Mouse (Mus musculus): Measurements from ENCODE around the gene Ncoa5.

The Ncoa5 gene

DNA sequence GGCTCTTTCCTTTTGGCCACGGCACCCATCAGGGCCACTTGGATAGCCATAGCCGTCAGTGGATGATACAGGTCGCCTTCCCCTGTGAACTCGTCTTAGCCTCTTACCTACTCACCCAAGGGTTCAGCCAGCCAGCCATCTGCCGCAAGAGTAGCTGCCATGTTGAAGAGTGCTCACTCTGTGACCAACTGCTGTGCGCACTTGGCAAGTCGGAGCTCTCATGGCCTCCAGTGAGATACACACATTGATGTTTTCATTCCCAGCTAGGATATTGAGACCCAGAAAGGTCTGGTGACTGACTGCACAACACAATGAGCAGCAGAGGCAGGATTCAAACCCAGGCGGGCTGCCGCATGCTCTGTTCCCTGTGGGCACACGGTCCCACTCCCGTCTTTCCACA, 40.5 kb downstream of the Ncoa5 start:
- DNase-seq (ENCODE audit: low spot score): no peak

DNA sequence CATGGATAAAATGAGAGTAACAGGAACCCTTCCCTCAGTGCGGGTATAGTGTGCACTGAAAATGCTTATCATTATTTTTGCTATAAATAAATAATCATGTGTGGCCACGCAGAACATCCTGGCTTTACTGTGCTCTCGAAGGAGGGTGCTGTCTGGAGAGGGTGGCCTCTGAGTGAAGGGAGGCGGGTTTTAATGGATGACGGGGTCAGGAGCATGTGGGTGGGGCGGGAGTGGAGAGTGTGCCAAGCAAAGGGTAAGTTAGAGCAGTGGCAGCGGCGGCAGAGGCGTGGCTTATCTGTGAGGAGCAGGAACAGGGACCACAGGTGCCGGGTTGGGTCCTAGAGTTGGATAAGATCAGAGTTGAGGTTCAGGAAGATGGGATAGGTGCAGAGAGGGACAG, 42.9 kb downstream of the Ncoa5 start:
- no peak for DNase-seq (ENCODE audit: low spot score)

DNA sequence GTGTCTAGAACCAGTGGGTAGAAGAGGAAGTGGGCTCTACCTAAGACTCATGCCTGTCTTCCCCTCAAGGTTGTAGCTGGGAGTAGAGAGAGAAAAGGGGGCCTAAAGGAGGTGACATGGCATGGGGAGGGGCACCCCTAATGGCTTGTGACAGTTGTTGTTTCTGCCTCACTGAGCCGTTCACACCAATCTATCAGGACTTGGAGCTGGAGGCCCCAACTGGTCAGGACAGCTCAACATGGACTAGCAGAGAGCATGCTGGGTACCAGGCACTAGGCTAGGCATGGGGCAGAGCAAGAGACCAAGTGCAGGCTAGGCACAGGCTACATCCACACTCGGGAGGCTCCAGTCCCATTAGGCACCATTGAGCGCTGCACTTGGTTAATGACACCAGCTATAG, 43.6 kb downstream of the Ncoa5 start:
- DNase-seq (ENCODE audit: low spot score): no peak

DNA sequence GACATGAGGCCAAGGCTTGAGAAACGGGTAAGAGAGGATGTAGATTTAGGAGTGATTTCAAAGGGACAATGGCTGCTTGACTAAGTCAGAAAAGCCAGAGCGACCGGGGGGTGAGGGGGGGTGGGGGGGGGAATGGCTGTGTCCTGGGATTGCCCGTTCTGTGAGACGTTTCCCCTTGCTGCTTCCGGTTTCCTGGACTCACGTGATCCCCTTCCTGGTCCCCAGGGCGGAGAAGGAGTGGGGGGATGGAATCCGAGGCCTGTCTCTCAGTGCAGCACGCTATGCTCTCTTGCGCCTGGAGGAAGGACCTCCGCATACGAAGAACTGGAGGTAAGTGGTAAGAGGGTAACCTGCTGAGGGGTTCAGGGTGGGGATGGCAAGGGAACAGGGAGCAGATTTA, 45.9 kb downstream of the Ncoa5 start:
- DNase-seq (ENCODE audit: low spot score): no peak

DNA sequence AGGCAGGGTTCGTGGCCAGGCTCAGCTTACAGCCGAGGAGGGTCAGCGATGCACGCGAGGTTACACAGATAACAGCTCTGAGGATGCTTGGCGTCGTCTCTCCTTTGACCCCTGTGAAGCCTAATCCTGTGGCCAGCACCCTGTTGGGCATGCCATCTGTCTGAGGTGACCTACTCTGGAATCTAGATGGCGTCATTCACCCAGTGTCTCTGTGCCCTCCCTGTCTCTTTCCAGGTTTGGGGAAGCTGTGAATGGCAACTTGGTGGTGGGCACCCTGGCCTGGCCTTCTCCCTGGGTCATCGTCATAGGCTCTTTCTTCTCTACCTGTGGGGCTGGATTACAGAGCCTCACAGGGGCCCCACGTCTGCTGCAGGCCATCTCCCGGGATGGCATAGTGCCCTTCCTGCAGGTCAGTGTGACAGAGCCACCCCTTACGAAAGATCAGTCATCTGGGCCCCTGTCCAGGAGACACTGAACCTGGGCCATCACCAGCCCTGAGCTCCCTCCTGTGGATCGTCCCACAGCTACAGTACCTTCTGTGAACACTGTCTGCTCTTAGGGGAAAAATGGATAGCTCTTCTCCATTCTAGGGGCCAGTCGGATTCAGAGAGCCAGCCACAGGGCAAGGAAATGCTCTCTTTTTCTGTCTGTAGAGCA, 48.2 kb downstream of the Ncoa5 start:
- DNase-seq (ENCODE audit: low spot score): no peak

DNA sequence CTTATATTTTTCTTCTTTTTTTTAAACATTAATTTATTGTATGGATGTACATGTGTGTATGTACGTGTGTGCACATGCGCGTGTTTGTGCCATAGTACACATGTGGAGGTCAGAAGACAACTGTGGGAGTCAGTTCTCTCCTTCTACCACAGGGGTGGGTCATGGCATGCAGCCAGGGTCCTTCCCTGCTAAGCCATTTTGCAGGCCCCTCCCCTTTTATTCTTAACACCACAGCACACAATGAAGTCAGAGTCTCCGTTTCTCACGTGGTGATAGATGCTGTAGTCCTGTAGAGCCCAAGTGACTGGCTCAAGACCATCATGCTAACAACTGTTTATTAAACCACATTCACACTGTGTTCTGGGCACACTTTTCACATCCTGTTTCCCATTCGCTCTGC, 48.7 kb downstream of the Ncoa5 start:
- DNase-seq (ENCODE audit: low spot score): no peak

DNA sequence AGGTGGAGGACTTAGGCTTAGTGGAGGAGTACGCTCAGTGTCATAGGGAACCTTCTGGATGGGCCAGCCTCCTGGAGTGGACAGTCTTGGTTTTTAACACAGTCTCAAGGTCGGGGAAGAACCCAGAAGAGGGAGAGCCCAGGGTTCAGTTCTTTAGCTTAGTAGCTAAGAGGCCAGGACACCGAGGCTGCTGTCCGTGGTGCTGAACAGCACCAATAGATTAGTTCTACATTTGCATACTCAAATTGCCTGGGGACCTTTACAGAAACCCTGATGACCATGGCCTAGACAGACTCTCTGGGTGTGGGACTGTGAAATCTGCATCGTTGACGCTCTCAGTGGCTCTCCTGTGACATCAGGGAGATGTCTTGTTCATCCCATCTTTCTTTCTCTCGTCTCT, 54.9 kb downstream of the Ncoa5 start:
- DNase-seq (ENCODE audit: low spot score): no peak

DNA sequence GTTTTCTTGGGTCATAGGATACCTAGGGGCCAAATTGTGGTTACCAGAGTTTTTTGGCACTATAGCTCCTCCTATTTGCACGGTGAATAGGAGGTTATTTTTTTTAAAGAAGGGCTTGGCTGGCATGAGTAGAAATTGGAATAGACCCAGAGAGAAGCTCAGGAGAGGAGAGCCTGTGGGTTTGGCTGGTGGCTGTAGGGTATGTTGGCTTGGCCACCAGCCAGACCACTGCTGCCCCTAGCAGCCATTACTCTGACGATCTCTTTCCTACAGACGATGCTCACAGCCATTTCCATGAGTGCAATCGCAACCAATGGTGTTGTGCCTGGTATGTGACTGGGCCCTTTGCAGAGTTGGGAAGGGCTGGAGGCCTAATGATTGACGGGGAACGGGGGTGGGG, 59.1 kb downstream of the Ncoa5 start:
- no peak for DNase-seq (ENCODE audit: low spot score)

DNA sequence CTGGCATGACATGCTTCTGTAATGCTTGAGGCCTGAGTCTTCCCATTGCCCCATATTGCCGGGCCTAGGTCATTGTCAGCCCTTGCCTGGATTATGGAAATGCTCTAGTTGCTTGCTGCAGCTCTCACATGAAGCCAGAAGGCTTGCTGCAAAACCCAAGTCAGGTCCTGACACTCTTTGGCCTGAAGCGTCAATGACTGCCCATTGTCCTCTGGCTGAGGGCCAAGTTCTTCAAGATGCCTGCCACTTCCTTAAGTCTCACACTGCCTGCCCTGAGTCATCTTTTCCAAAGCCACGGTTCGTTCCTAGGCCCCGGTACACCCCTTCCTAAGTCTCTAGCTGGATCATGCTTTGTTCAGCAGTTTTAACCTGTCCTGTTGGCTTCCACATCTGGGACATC, 62.0 kb downstream of the Ncoa5 start:
- no peak for DNase-seq (ENCODE audit: low spot score)

DNA sequence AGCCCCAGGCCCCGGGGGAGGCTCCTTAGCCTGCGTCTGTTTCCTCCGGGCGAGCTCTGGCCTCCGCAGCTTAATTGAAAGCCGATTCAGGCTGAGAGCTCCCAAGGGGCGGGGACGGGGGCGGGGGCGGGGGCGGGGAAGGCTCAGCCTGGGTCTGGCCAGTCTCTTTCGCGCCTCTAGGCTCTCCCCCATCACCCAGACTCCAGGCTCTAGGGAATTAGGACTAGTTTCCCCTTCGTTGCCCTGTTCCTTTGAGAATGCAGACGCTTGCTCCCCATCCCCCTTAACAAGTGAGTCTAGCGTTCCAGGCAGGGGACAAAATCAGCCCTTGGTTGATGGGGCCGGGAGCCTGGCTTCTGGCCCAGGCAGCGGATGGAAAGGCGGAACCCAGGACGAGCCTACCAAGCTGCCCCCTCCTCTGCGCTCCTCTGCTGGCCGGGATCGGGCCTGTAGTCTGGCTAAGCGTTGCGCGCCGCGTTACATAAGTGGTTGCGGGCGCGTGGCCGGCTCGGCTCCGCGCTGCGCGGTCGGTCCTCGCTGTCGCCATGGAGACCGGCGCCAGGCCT, 64.0 kb downstream of the Ncoa5 start:
- DNase-seq (ENCODE audit: low spot score): no peak

DNA sequence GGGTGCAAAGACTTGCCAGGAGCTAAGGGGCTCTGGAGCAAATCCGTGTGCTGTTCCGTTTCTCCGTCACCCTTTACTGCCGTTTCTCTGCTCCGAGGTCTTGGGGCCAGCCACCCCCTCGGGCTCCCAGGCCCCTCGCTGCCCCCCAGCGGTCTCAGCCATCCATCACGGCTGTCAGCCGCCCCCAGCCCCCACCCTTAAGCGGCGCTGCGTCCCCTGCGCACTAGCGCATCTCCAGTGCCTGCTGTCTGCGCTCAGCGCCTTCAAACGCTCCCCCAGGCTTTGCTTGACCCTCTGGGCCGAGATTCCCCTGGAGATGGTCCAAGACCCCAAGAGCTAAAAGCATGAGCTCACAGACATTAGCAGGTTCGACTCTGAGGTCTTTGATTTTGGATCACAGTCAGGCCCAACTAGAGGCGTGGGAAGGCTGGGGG, 65.3 kb downstream of the Ncoa5 start:
- no peak for DNase-seq (ENCODE audit: low spot score)

DNA sequence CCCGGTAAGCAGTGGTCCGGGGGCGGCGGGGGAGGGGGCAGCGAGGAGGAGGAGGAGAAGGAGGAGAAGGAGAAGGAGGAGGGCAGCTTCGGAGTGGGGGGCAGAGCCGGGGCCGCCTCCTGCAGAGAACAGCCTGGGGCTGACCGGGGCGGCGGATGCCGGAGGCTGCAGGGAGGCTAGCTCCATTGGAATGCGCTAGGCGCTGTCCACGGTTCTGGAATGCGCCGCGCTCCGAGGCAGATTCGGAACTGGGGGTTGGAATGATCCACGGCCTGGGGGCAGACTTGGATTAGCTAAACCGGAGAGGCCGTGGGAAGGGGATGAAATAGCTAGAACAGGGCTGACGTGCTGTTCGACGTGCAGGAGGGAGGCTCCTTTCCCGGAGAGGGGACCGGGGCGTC, 66.2 kb downstream of the Ncoa5 start:
- peak; percentile 66 for DNase-seq (ENCODE audit: low spot score)

DNA sequence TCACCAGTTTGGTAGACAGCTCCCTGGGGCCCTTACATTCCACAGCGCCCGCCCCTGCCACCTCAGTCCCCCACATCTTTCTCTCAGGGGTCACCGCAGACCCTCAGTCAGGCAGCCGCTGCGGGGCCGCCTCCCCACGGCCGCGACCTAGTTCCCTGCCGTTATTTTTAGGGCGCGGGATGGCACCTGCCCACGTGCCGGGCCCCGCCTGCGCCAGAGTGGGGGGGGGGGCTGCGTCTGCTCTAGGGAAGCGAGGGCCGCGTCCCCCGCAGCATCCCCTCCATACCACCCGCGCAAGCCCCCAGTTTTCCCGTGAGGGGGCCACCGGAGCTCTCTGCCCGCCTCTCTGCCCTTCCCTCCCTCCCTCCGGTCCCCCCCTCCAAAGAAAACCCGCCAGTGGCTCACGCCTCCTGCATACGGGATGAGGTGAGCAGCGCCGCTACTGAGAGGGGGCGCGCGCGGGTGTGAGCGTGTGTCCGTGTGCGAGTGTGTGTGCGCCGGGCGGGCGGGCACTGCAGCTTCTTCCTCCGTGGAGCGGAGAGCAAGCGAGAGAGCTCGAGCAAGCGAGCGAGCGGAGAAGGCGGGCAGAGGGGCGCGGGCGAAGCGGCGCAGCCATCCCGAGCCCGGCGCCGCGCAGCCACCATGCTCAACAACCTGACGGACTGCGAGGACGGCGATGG, 66.8 kb downstream of the Ncoa5 start:
- no peak for DNase-seq (ENCODE audit: low spot score)

DNA sequence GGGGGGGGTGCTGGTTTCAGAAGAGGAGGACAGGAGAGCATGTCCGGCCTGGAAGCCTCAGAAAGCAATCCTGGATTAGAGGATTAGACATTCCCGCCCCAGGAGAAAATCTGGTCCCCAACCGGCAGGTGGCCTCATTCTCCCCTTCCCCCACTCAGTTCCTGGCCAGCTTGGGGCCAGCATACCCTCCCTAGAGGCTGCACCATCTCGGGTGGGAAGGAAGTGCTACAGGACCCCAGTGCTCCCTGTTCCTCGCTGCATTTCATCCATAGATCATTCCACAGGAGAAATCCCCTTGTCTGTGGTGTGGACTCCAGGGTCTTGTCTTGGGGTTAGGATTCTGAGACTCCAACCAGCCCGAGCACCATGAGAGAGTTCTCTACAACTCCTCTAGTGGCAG, 67.5 kb downstream of the Ncoa5 start:
- DNase-seq (ENCODE audit: low spot score): no peak

DNA sequence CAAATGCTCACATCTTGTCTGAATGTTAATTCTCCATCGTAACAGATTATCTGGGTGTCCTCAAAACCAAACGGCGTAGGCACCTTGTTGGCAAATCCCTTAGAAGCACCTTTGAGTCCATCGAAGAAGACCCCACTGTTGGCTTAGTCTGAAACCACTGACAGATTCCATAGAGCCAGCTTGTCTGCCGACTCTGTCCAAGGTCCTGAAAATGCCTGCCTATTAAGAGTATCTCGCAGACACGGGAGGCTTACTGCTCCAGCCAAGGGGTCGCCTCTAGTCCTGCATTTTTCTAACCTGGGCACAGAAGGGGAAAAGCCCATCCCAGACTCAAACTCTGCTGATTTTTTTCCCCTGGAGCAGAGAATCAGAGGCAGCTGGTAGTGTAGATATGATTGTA, 68.3 kb downstream of the Ncoa5 start:
- DNase-seq (ENCODE audit: low spot score): no peak

DNA sequence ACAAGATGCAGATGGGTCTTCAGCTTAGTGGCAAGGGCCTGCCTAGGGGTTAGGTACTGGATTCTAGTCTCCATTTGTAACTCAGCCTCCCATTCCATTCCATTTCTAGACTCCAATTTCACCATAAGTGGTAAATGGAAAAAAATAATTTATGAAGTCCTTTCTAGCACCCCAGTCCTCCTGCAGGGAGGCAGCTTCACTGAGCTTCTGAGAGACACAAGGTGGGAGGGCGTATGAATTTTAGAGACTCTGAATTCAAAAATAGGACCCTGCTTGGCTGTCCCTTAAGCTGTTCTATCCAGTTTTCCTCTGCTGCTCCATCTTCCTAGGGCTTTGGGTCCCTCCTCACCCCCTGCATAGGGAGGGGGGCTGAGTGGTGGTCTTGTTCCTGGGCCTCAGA, 69.7 kb downstream of the Ncoa5 start:
- no peak for DNase-seq (ENCODE audit: low spot score)

DNA sequence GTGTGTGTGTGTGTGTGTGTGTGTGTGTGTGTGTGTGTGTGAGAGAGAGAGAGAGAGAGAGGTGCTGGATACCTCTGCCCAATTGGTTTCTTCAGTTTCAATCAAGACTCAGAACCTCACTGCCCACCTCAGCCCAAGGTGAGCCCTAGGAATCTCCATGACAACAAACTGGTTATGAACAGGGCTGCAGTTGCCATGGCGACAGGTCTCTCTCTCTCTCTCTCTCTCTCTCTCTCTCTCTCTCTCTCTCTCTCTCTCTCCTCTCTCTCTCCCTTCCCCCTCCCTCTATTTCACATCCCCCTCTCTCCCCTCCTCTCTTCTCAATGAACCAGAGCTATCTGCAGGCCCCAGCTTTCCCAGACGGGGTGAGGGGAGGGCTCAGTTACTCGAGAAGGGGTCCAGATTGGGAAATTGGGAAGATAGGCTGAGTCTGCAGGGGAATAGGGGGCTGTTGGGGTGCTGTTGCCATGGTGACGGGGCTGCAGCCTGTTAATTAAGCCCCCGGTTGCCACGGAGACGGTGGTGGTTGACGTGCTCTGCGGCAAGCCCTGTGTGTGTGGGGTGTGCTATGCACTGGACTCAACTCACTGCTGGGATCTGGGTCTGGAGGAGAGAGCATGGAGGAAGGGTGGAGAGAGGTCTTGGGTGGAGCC, 70.3 kb downstream of the Ncoa5 start:
- DNase-seq (ENCODE audit: low spot score): no peak

DNA sequence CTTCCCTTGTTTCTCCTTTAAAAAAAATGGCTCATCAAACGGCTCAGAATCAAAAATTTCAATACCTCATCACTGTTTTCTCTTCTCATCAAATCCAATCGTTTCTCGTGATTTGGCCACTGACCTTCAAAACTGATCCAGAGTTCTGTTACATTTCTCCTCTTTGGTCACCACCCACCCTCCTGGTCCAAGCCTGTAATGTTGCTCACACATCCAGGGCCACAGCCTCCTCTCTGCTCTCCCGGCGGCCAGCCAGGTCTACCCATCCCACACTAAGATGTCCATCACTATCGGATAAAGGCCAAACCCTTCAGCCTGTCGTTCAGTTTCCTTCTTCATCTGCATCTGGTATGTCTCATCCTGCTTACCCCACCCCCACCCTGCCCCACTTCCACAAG, 72.5 kb downstream of the Ncoa5 start:
- DNase-seq (ENCODE audit: low spot score): no peak

DNA sequence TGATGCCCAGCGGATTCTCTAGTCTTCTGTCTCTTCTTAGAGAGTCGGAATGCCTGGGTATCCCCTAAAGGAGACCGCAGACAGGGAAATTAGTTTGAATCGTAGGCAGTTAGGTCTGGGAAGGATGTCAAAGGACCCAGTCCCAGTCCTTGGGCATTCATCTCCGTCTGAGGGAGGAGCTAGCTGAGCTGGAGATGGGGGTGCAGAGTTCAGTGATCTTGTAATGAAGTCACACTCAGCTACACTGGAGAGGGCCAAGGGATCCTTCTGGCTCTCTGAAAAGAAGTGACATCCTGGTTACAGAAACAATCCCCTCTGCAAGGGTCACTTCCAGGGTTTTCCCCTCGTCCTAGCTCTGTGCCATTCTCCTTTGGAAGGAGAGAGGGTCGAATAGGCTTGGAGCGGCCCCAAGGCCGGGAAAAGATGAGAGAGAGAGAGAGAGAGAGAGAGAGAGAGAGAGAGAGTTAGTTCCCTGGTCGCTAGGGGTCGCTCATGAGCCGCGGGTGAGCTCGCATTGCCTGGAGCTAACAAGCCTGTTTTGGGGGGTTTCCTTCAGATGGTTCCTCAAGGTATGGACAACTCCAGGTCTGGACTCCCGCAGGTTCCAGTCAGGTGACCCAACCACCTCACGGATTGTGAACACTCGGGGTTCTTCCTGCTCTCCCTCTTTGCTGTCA, 73.0 kb downstream of the Ncoa5 start:
- DNase-seq (ENCODE audit: low spot score): peak; percentile 40

DNA sequence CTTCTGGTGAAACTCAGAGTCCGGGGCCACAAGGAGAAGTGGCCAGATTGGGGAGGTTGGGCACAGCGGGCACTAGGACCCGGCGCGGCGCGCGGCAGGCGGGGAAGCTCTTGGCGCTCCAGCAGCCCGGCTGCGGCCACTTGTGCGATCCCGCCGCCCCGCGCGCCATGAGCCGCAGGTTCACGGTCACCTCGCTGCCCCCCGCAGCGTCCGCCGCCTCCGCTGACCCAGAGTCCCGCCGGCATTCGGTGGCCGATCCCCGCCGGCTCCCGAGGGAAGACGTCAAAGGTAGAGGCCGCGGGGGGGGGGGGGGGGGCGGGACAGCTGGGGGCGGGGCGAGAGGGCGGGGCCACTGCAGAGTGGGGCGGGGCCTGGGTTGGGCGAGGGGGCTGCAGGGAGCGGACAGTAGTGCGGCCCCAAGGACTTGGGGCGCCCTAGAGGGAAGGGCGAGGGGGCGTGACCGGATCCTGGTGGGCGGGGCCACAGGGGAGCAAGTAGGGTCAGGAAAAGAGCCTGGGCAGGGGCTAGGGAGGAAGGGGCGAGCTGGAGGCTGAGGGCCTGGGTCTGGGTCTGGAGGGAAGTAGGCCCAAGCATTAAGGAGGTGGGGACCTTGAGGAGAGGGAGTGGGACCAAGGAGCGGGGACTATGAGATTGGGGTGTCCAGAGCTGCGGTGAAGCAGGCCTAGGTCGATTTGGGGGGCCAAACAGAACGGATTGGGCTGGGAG, 73.8 kb downstream of the Ncoa5 start, which contains the start of gene Slc12a5:
Slc12a5 (plus strand) TSS at position 87 of the 726 bp plus-strand sequence.
- peak; percentile 79 for DNase-seq (ENCODE audit: low spot score)

DNA sequence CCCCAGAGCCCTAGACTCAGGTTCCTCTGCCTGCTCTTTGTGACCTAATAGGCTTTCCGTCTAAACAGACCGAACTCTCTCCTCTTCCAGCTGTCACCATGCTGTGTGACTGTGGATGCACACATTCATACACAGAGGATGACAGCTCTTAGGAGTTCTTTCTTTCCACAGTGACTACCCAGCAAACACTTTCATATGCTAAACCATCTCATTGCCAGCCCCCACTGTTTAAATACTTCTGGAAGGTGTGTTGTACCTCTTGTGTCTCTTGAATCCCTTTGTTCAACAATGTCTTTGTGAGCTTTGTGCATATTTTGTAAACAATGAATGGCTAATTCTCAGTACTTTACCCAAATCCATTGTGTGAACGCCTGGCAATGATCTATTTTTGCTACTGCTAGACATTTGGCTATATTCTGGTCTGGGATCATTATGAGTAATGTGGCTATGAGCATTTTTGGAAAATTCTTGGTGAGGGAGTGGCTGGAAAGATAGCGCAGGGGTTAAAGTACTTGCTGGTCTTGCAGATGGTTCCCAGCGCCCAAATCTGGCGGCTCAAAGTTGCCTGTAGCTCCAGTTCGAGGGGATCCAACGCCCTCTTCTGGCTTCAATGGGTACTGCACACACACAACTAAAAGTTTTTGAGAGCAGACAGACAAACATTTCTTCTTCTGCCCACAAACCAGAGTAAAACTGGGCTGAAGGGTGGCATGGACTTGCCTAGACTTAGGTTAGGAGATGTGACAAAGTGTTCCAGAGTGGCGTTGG, 76.9 kb downstream of the Ncoa5 start:
- no peak for DNase-seq (ENCODE audit: low spot score)
